ENCODE assay signal across 19 mouse cellular contexts in genomic region chr11:75289120-75289519, GRCm38 (mm10). TPM values are rescaled to one million over a fixed set of nuclear protein-coding genes. Genes with fewer than 3 reads are reported as not detected.
DNase-seq lines count a peak whose midpoint lies in the region; ATAC-seq and TF ChIP-seq lines count a peak whose summit lies in the region.
"Had no signal": no experiment of that assay in that cellular context is flagged by ENCODE, and none has a peak within 500 bp of the region (broad histone marks: within the 10 kb centered on the region; RNA-seq: fewer than 3 reads in every experiment).

No protein-coding gene starts in this region.

- TF ChIP-seq CTCF in heart, adult 2 months (IDR thresholded peaks at IDR 0.05), result no peak
- TF ChIP-seq CTCF in kidney, adult 2 months (conservative IDR thresholded peaks at IDR 0.05; ENCODE audit: insufficient read depth, insufficient read length, low read depth, low read length), result no peak
- no peak for TF ChIP-seq CTCF in left cerebral cortex, adult 2 months (IDR thresholded peaks at IDR 0.05)

- ATAC-seq in heart, embryonic 13.5 days (ENCODE audit: extremely low read depth, insufficient number of reproducible peaks, low FRiP score, low TSS enrichment), result no peak
- ATAC-seq: forebrain, embryonic 14.5 days; liver, embryonic 12.5 days had no signal

- no peak overlapping the region for H3K4me2 ChIP-seq in heart, embryonic 13.5 days
- H3K4me2 ChIP-seq: hindbrain, embryonic 15.5 days; liver, embryonic 12.5 days; midbrain, embryonic 11.5 days had no signal

- peak overlapping the region; percentile 15; the same call in 1 of the 2 replicates for H3K9ac ChIP-seq in heart, embryonic 13.5 days
- no peak overlapping the region for H3K9ac ChIP-seq in heart, adult 2 months (ENCODE audit: low read depth, low read length)
- H3K9ac ChIP-seq: hindbrain, embryonic 15.5 days; liver, embryonic 12.5 days had no signal

- no peaks in the 10 kb centered on the region for H3K9me3 ChIP-seq in heart, embryonic 13.5 days
- H3K9me3 ChIP-seq: hindbrain, embryonic 15.5 days; liver, embryonic 12.5 days had no signal

- no peaks in the 10 kb centered on the region for H3K36me3 ChIP-seq in heart, embryonic 13.5 days
- no peaks in the 10 kb centered on the region for H3K36me3 ChIP-seq in heart, adult 2 months (ENCODE audit: control insufficient read depth, insufficient read depth, low read length)
- no peaks in the 10 kb centered on the region for H3K36me3 ChIP-seq in kidney, adult 2 months (ENCODE audit: control insufficient read depth, insufficient read depth, low read length)
- H3K36me3 ChIP-seq: hindbrain, embryonic 15.5 days; liver, embryonic 12.5 days had no signal

- peak overlapping the region; percentile 92 for H3K27ac ChIP-seq in heart, embryonic 13.5 days (replicated peaks)
- H3K27ac ChIP-seq in heart, adult 2 months, result no peak overlapping the region
- H3K27ac ChIP-seq in kidney, adult 2 months (ENCODE audit: insufficient read depth, low read depth, low read length), result no peak overlapping the region
- H3K27ac ChIP-seq in left cerebral cortex, adult 2 months, result peak overlapping the region; percentile 80
- H3K27ac ChIP-seq: hindbrain, embryonic 15.5 days; liver, embryonic 12.5 days had no signal

- DNase-seq in heart, adult 2 months, result no peak
- DNase-seq in kidney, adult 2 months, result peak; percentile 78
- DNase-seq in kidney, adult 18-20 months, result no peak
- no peak for DNase-seq in left cerebral cortex, adult 2 months (ENCODE audit: extremely low spot score in 1 of 2, low spot score in 2 of 2)
- no peak for DNase-seq in left cerebral cortex, adult 11 months (ENCODE audit: low spot score)
- DNase-seq in spleen, postnatal 14 days (ENCODE audit: low spot score in 2 of 2), result no peak
- DNase-seq: adrenal gland, adult 2 months; B cell, adult 2 months; cerebellum, adult 11 months; cerebellum, postnatal 10 days; lung, adult 18-20 months; lung, postnatal 10 days; thymus, postnatal 14 days had no signal

- H3K4me3 ChIP-seq in heart, embryonic 13.5 days, result no peak overlapping the region
- no peak overlapping the region for H3K4me3 ChIP-seq in heart, adult 2 months
- H3K4me3 ChIP-seq in kidney, adult 2 months (ENCODE audit: insufficient read depth, low read depth, low read length), result no peak overlapping the region
- H3K4me3 ChIP-seq in left cerebral cortex, adult 2 months, result no peak overlapping the region
- H3K4me3 ChIP-seq: erythroblast, embryonic 14.5 days; hindbrain, embryonic 15.5 days; liver, embryonic 12.5 days had no signal

- H3K4me1 ChIP-seq in heart, embryonic 13.5 days, result peaks cover 81% of the 10 kb centered on the region
- H3K4me1 ChIP-seq in heart, adult 2 months (ENCODE audit: control insufficient read depth, insufficient read depth, low read length), result peaks cover 2% of the 10 kb centered on the region; the same call in 1 of the 2 replicates
- peaks cover 18% of the 10 kb centered on the region; the same call in 1 of the 2 replicates for H3K4me1 ChIP-seq in kidney, adult 2 months (ENCODE audit: control insufficient read depth, insufficient read depth, low read length)

- intact Hi-C loops in heart, adult 2 months (cut with DNase I), result no loop called here
- intact Hi-C loops in left cerebral cortex, adult 2 months (cut with DNase I), result no loop called here

- no peak for TF ChIP-seq POLR2A in heart, adult 2 months (IDR thresholded peaks at IDR 0.05; ENCODE audit: insufficient read depth, low read depth, low read length)
- no peak for TF ChIP-seq POLR2A in kidney, adult 2 months (IDR thresholded peaks at IDR 0.05; ENCODE audit: low read depth, low read length)

- WGBS in heart, embryonic 13.5 days, result 51% methylated on average over 2 of the region's 2 CpGs
- 56% methylated on average over 2 of the region's 2 CpGs for WGBS in heart, adult 2 months
- 46% methylated on average over 2 of the region's 2 CpGs for WGBS in kidney, adult 2 months

- H3K79me2 ChIP-seq in heart, adult 2 months (replicated peaks; ENCODE audit: control insufficient read depth, insufficient read depth, low read length), result no peaks in the 10 kb centered on the region

- H3K27me3 ChIP-seq in heart, embryonic 13.5 days (replicated peaks), result peaks cover 25% of the 10 kb centered on the region
- no peaks in the 10 kb centered on the region for H3K27me3 ChIP-seq in heart, adult 2 months (ENCODE audit: control insufficient read depth, insufficient read depth, low read length)
- H3K27me3 ChIP-seq in kidney, adult 2 months (replicated peaks; ENCODE audit: control insufficient read depth, insufficient read depth, low read length), result no peaks in the 10 kb centered on the region
- H3K27me3 ChIP-seq: hindbrain, embryonic 15.5 days had no signal

- TF ChIP-seq EP300 in heart, adult 2 months (IDR thresholded peaks at IDR 0.05; ENCODE audit: insufficient read depth, low read depth, low read length), result no peak

RNA-seq across cellular contexts. Expression of gene Rpa1, which starts 59.0 kb away (rescaled TPM):
- polyA plus RNA-seq in heart, embryonic 13.5 days (2015; fragmentation: Nextera tagmentation; extraction: Ambion mirVana), result 85.8 and 88.4 TPM in 2 replicates
- total RNA-seq in heart, adult 2 months (2021), result 10 to 100 TPM; 54.8 to 60.7 TPM
- 16.8 and 24.8 TPM in 2 replicates for polyA plus RNA-seq in heart, adult 2 months (2012; rRNA removed)
- 17.0 and 21.3 TPM in 2 replicates for polyA plus RNA-seq in kidney, adult 2 months (2012; rRNA removed)
- total RNA-seq in left cerebral cortex, adult 2 months (2021), result 10 to 100 TPM; 41.9 to 42.3 TPM

RNA-seq across cellular contexts. Expression of gene Smyd4, which starts 59.1 kb away (rescaled TPM):
- polyA plus RNA-seq in heart, embryonic 13.5 days (2015; fragmentation: Nextera tagmentation; extraction: Ambion mirVana), result 12.9 and 13.1 TPM in 2 replicates
- 1 to 10 TPM; 5.7 to 6.4 TPM for total RNA-seq in heart, adult 2 months (2021)
- polyA plus RNA-seq in heart, adult 2 months (2012; rRNA removed), result 3.2 and 3.9 TPM in 2 replicates
- 7.1 and 7.2 TPM in 2 replicates for polyA plus RNA-seq in kidney, adult 2 months (2012; rRNA removed)
- 10 to 100 TPM; 15.0 to 16.5 TPM for total RNA-seq in left cerebral cortex, adult 2 months (2021)

Comparison
In these comparisons a context has a peak if more than half of its experiments do, and no peak if none do; other contexts are left out.
1. H3K27ac ChIP-seq: peak in heart, embryonic 13.5 days (single experiment) and left cerebral cortex, adult 2 months (single experiment); none in heart, adult 2 months (single experiment) and kidney, adult 2 months (single experiment).